Mouse (Mus musculus): ENCODE measurements around the gene Il10ra. TPM values are rescaled to one million over a fixed set of nuclear protein-coding genes. Genes with fewer than 3 reads are reported as not detected.

Gene Il10ra
- polyA plus RNA-seq, 1 experiment = not detected

DNA sequence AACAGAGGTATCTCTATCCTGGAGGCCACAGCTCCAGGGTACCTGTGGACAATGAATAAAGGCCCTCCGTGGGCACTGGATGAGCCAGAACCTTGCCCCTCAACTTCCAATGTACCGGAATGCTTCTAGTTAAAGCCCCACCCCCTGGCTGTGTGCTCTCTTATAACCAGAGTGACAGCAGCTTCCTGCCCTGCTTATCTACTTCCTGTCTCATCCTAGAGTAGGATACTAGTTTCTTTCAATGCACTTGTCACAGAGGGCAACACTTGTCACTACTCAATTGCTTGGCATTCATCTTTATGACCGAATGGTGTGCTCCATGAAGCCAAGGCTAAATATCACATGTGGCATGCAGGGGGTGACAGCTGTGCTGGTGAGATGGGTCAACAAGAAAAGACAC, 17.7 kb downstream of the Il10ra start:
- H3K4me3 ChIP-seq = no peak overlapping the region
- no peaks in the 10 kb centered on the region for H3K79me2 ChIP-seq (ENCODE audit: control insufficient read depth, insufficient read depth)
- no peak overlapping the region for H3K4me2 ChIP-seq (ENCODE audit: low read depth)
- H3K36me3 ChIP-seq (ENCODE audit: control insufficient read depth, insufficient read depth) = no peaks in the 10 kb centered on the region
- TF ChIP-seq POLR2A (IDR thresholded peaks at IDR 0.05; ENCODE audit: insufficient read length, low read depth) = no peak
- no peak for TF ChIP-seq SRF (IDR thresholded peaks at IDR 0.05; ENCODE audit: control insufficient read depth, insufficient read length, low read depth)
- no peak for TF ChIP-seq REST (IDR thresholded peaks at IDR 0.05; ENCODE audit: insufficient read depth, insufficient read length)
- no peak for TF ChIP-seq TCF12 (IDR thresholded peaks at IDR 0.05; ENCODE audit: insufficient read depth, poor library complexity, severe bottlenecking)
- H3ac ChIP-seq (ENCODE audit: control insufficient read depth, insufficient read length) = no peak overlapping the region
- peaks cover 15% of the 10 kb centered on the region for H3K27me3 ChIP-seq (ENCODE audit: control insufficient read depth, insufficient read depth, insufficient read length)

DNA sequence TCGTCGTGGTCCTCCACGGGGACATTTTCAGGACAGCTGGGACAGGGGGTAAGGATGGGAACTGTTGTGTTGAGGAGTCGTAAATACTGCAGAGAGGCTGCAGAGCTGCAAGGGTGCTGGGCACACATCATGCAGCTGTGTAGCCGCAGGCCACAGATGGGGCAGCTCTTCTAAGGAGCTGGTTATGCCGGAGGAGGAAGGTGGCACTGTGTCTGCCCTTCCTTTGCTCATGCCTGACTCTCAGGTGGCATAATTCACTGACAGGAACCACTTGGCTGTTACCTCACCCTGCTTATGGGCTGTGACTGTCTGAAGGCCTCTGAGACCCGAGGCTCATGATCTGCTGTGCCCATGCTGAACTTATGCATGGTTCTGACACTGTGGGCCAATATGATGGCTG, 18.6 kb downstream of the Il10ra start:
- H3K4me3 ChIP-seq = no peak overlapping the region
- no peak overlapping the region for H3K4me2 ChIP-seq (ENCODE audit: low read depth)
- TF ChIP-seq TCF3 (IDR thresholded peaks at IDR 0.05; ENCODE audit: insufficient read length, low read depth) = no peak
- TF ChIP-seq MYOG (IDR thresholded peaks at IDR 0.05; ENCODE audit: control insufficient read depth in 1 of 3, insufficient read depth in 1 of 3, insufficient read length in 2 of 3, low read depth in 2 of 3) = no peak
- no peak for TF ChIP-seq CEBPB (IDR thresholded peaks at IDR 0.05; ENCODE audit: insufficient read depth, poor library complexity, severe bottlenecking)
- no peak for TF ChIP-seq SRF (IDR thresholded peaks at IDR 0.05; ENCODE audit: control insufficient read depth, insufficient read length, low read depth)
- no peak for TF ChIP-seq MYOD1 (IDR thresholded peaks at IDR 0.05; ENCODE audit: control insufficient read depth in 1 of 3, insufficient read length in 2 of 3, low read depth in 2 of 3)
- TF ChIP-seq REST (IDR thresholded peaks at IDR 0.05; ENCODE audit: insufficient read depth, insufficient read length) = no peak
- no peak for TF ChIP-seq USF1 (IDR thresholded peaks at IDR 0.05; ENCODE audit: low read depth)
- TF ChIP-seq E2F4 (IDR thresholded peaks at IDR 0.05; ENCODE audit: insufficient read depth) = no peak
- no peak for TF ChIP-seq POLR2A (IDR thresholded peaks at IDR 0.05; ENCODE audit: insufficient read length, low read depth)
- no peak for TF ChIP-seq POLR2AphosphoS2 (IDR thresholded peaks at IDR 0.05; ENCODE audit: insufficient read length, low read depth)
- TF ChIP-seq MAX (IDR thresholded peaks at IDR 0.05; ENCODE audit: low read depth) = no peak
- TF ChIP-seq TCF12 (IDR thresholded peaks at IDR 0.05; ENCODE audit: insufficient read depth, poor library complexity, severe bottlenecking) = no peak
- H3K27me3 ChIP-seq (ENCODE audit: control insufficient read depth, insufficient read depth, insufficient read length) = peaks cover 18% of the 10 kb centered on the region
- no peaks in the 10 kb centered on the region for H3K36me3 ChIP-seq (ENCODE audit: control insufficient read depth, insufficient read depth)
- no peak overlapping the region for H3ac ChIP-seq (ENCODE audit: control insufficient read depth, insufficient read length)
- no peaks in the 10 kb centered on the region for H3K79me2 ChIP-seq (ENCODE audit: control insufficient read depth, insufficient read depth)

DNA sequence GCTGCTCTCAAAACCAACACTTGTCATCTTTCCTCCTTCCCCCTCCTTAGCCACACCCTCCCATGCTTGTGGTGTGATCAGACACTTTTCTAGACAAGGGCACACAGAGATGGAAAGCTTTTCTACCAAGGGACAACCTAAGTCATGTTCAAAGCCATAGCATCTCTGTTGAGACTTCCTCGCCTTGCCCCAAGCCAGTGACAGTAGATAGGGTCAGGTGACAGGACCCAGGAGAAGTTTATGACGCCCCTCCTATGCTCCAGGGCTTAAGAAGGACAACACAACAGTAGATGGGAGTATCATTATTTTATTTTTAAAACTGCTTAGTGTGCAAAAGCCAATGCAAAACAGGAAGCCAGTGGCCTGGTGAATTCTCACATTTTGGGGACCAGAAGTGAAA, 21.4 kb downstream of the Il10ra start:
- peaks cover 14% of the 10 kb centered on the region for H3K27me3 ChIP-seq (ENCODE audit: control insufficient read depth, insufficient read depth, insufficient read length)
- H3K4me2 ChIP-seq (ENCODE audit: low read depth) = no peak overlapping the region
- H3K79me2 ChIP-seq (ENCODE audit: control insufficient read depth, insufficient read depth) = no peaks in the 10 kb centered on the region
- no peaks in the 10 kb centered on the region for H3K36me3 ChIP-seq (ENCODE audit: control insufficient read depth, insufficient read depth)
- TF ChIP-seq CEBPB (IDR thresholded peaks at IDR 0.05; ENCODE audit: insufficient read depth, poor library complexity, severe bottlenecking) (no peak), E2F4 (IDR thresholded peaks at IDR 0.05; ENCODE audit: insufficient read depth) (no peak), MYOG (IDR thresholded peaks at IDR 0.05; ENCODE audit: control insufficient read depth in 1 of 3, insufficient read depth in 1 of 3, insufficient read length in 2 of 3, low read depth in 2 of 3) (no peak), REST (IDR thresholded peaks at IDR 0.05; ENCODE audit: insufficient read depth, insufficient read length) (no peak), TCF3 (IDR thresholded peaks at IDR 0.05; ENCODE audit: insufficient read length, low read depth) (no peak), POLR2A (IDR thresholded peaks at IDR 0.05; ENCODE audit: insufficient read length, low read depth) (no peak), MYOD1 (IDR thresholded peaks at IDR 0.05; ENCODE audit: control insufficient read depth in 1 of 3, insufficient read length in 2 of 3, low read depth in 2 of 3) (no peak), SRF (IDR thresholded peaks at IDR 0.05; ENCODE audit: control insufficient read depth, insufficient read length, low read depth) (no peak), TCF12 (IDR thresholded peaks at IDR 0.05; ENCODE audit: insufficient read depth, poor library complexity, severe bottlenecking) (no peak)
- H3K4me3 ChIP-seq = no peak overlapping the region
- no peak overlapping the region for H3ac ChIP-seq (ENCODE audit: control insufficient read depth, insufficient read length)

DNA sequence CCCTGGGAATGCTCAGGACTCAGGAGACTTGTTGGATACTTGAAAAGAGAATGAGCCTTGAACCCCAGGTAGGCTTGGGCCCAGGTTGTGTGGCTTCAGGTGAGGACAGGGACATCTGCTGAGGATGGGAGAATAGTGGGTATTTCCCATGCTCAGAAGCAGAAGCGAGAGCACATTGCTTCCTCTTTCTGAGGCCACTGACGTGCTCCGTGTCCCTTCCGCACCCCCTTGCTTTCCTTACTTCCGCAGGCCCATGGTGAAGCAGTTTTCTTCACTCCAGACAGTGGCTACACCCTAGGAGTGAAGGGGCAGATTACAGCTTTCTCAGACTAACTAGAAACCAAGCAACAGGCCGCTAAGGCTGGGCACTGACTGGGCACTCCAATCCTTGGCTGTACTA, 22.9 kb downstream of the Il10ra start:
- Histone ChIP-seq H3K4me3 (no peak overlapping the region), H3K79me2 (ENCODE audit: control insufficient read depth, insufficient read depth) (no peaks in the 10 kb centered on the region), H3K4me2 (ENCODE audit: low read depth) (no peak overlapping the region), H3K27me3 (ENCODE audit: control insufficient read depth, insufficient read depth, insufficient read length) (peaks cover 14% of the 10 kb centered on the region), H3ac (ENCODE audit: control insufficient read depth, insufficient read length) (no peak overlapping the region), H3K36me3 (ENCODE audit: control insufficient read depth, insufficient read depth) (no peaks in the 10 kb centered on the region)
- no peak for TF ChIP-seq MYOD1 (IDR thresholded peaks at IDR 0.05; ENCODE audit: control insufficient read depth in 1 of 3, insufficient read length in 2 of 3, low read depth in 2 of 3)
- TF ChIP-seq REST (IDR thresholded peaks at IDR 0.05; ENCODE audit: insufficient read depth, insufficient read length) = no peak
- TF ChIP-seq TCF12 (IDR thresholded peaks at IDR 0.05; ENCODE audit: insufficient read depth, poor library complexity, severe bottlenecking) = no peak
- TF ChIP-seq MAX (IDR thresholded peaks at IDR 0.05; ENCODE audit: low read depth) = no peak
- no peak for TF ChIP-seq POLR2A (IDR thresholded peaks at IDR 0.05; ENCODE audit: insufficient read length, low read depth)
- no peak for TF ChIP-seq POLR2AphosphoS2 (IDR thresholded peaks at IDR 0.05; ENCODE audit: insufficient read length, low read depth)

DNA sequence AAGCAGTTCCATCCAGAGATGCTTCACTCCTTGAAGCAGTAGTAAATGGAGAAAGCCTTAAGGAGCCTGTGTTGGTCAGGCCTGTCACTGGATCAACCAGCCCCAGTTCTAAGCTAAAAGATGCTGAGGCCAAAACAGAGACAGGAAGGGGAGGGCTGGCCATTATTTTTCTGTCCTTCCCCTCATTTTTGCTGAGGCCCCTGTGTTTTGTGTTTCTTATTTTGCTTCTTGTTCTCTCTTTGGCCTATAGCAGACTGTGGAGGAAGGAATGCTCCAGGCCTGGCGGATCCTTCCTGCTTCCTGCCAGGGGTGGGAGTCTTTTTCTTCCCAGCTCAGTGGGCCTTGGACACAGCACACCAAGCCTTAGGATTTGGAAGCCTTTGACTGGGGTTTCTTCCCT, 23.5 kb downstream of the Il10ra start:
- Histone ChIP-seq H3ac (ENCODE audit: control insufficient read depth, insufficient read length) (no peak overlapping the region), H3K27me3 (ENCODE audit: control insufficient read depth, insufficient read depth, insufficient read length) (peaks cover 11% of the 10 kb centered on the region), H3K4me3 (no peak overlapping the region), H3K36me3 (ENCODE audit: control insufficient read depth, insufficient read depth) (no peaks in the 10 kb centered on the region), H3K79me2 (ENCODE audit: control insufficient read depth, insufficient read depth) (no peaks in the 10 kb centered on the region), H3K4me2 (ENCODE audit: low read depth) (no peak overlapping the region)
- TF ChIP-seq TCF3 (IDR thresholded peaks at IDR 0.05; ENCODE audit: insufficient read length, low read depth) (no peak), USF1 (IDR thresholded peaks at IDR 0.05; ENCODE audit: low read depth) (no peak), REST (IDR thresholded peaks at IDR 0.05; ENCODE audit: insufficient read depth, insufficient read length) (no peak), E2F4 (IDR thresholded peaks at IDR 0.05; ENCODE audit: insufficient read depth) (no peak), POLR2A (IDR thresholded peaks at IDR 0.05; ENCODE audit: insufficient read length, low read depth) (no peak), CEBPB (IDR thresholded peaks at IDR 0.05; ENCODE audit: insufficient read depth, poor library complexity, severe bottlenecking) (no peak), POLR2AphosphoS2 (IDR thresholded peaks at IDR 0.05; ENCODE audit: insufficient read length, low read depth) (no peak), TCF12 (IDR thresholded peaks at IDR 0.05; ENCODE audit: insufficient read depth, poor library complexity, severe bottlenecking) (no peak), MYOG (IDR thresholded peaks at IDR 0.05; ENCODE audit: control insufficient read depth in 1 of 3, insufficient read depth in 1 of 3, insufficient read length in 2 of 3, low read depth in 2 of 3) (no peak), MYOD1 (IDR thresholded peaks at IDR 0.05; ENCODE audit: control insufficient read depth in 1 of 3, insufficient read length in 2 of 3, low read depth in 2 of 3) (no peak)

All from myocyte (in vitro differentiated cells).